Comparison of ENCODE assay signal across 14 mouse cellular contexts in genomic region chr4:55662041-55662440, GRCm38 (mm10).
"Had no signal": no experiment of that assay in that cellular context is flagged by ENCODE, and none has a peak within 500 bp of the region (broad histone marks: within the 10 kb centered on the region; RNA-seq: fewer than 3 reads in every experiment).

No protein-coding gene starts in this region.

- H3K9ac ChIP-seq: limb, embryonic 15.5 days; liver, embryonic 12.5 days; lung, embryonic 14.5 days; neural tube, embryonic 15.5 days had no signal

- DNase-seq: kidney, postnatal 10 days; kidney, postnatal 4 days; lung, embryonic 14.5 days; lung, postnatal 10 days; lung, postnatal 4 days; midbrain, embryonic 14.5 days; right cerebral cortex, adult 18-20 months; right cerebral cortex, postnatal 25 days; thymus, postnatal 36 days had no signal

- H3K27me3 ChIP-seq: limb, embryonic 15.5 days; neural tube, embryonic 15.5 days had no signal

- H3K27ac ChIP-seq: limb, embryonic 15.5 days; liver, embryonic 12.5 days; midbrain, embryonic 10.5 days; neural tube, embryonic 15.5 days had no signal

- H3K4me3 ChIP-seq: limb, embryonic 15.5 days; liver, embryonic 12.5 days; midbrain, embryonic 10.5 days; myocyte; neural tube, embryonic 15.5 days had no signal

- H3K4me1 ChIP-seq: limb, embryonic 15.5 days; liver, embryonic 12.5 days; neural tube, embryonic 15.5 days had no signal

- H3K36me3 ChIP-seq: limb, embryonic 15.5 days; liver, embryonic 12.5 days; midbrain, embryonic 10.5 days; neural tube, embryonic 15.5 days had no signal

- H3K9me3 ChIP-seq: limb, embryonic 15.5 days; liver, embryonic 12.5 days; midbrain, embryonic 10.5 days; neural tube, embryonic 15.5 days had no signal
